Mouse (Mus musculus) c-Kit-positive CD71-positive TER-119-positive erythroid progenitor cells, embryonic 14.5 days (primary cell): ENCODE measurements at regions not wholly inside any gene's neighbourhood (a gene's known extent, or its start where the extent isn't known, plus 50 kb on each side); places are given as distances from the start of the nearest gene placed in this dataset.
A peak's percentile ranks its signal among the peaks of the same experiment; 100 is the strongest.

Source experiments
- DNase-seq: peaks from one replicate; pipeline ENCODE4 v3.0.0-alpha.2; 2013; ENCODE audit warnings: low spot score

GRCm38 (mm10) chr1:14513662-14514061, 1579.5 kb downstream of the 4930444P10Rik start:
- no peak for DNase-seq

- no peak for DNase-seq
Measured at GRCm38 (mm10) chr1:14512481-14513285, 1580.4 kb downstream of the 4930444P10Rik start.

- no peak for DNase-seq
Measured at GRCm38 (mm10) chr1:14506831-14507690, 1586.1 kb downstream of the 4930444P10Rik start.

GRCm38 (mm10) chr1:14506201-14506830, 1586.8 kb downstream of the 4930444P10Rik start:
- DNase-seq: no peak

GRCm38 (mm10) chr1:14505741-14506140, 1587.4 kb downstream of the 4930444P10Rik start:
- DNase-seq: no peak

GRCm38 (mm10) chr1:14504767-14505343, 1588.3 kb downstream of the 4930444P10Rik start:
- no peak for DNase-seq

- DNase-seq: no peak
Measured at GRCm38 (mm10) chr1:14503881-14504742, 1589.0 kb downstream of the 4930444P10Rik start.

GRCm38 (mm10) chr1:14503193-14503800, 1589.8 kb downstream of the 4930444P10Rik start:
- no peak for DNase-seq

- DNase-seq: no peak
Measured at GRCm38 (mm10) chr1:14499105-14499504, 1594.0 kb downstream of the 4930444P10Rik start.

GRCm38 (mm10) chr1:14490026-14490425, 1603.1 kb downstream of the 4930444P10Rik start:
- no peak for DNase-seq

GRCm38 (mm10) chr1:14487708-14488127, 1605.4 kb downstream of the 4930444P10Rik start:
- no peak for DNase-seq

GRCm38 (mm10) chr1:14485746-14486145, 1607.4 kb downstream of the 4930444P10Rik start:
- no peak for DNase-seq

GRCm38 (mm10) chr1:14484121-14484916, 1608.8 kb downstream of the 4930444P10Rik start:
- DNase-seq: peak; percentile 69

- DNase-seq: no peak
Measured at GRCm38 (mm10) chr1:14472294-14472693, 1620.8 kb downstream of the 4930444P10Rik start.

GRCm38 (mm10) chr1:14471551-14471950, 1621.6 kb downstream of the 4930444P10Rik start:
- DNase-seq: no peak

GRCm38 (mm10) chr1:14464788-14465482, 1628.2 kb downstream of the 4930444P10Rik start:
- no peak for DNase-seq

- no peak for DNase-seq
Measured at GRCm38 (mm10) chr1:14462496-14462895, 1630.6 kb downstream of the 4930444P10Rik start.

- no peak for DNase-seq
Measured at GRCm38 (mm10) chr1:14460811-14461210, 1632.3 kb downstream of the 4930444P10Rik start.

GRCm38 (mm10) chr1:14429326-14429725, 1663.8 kb downstream of the 4930444P10Rik start:
- no peak for DNase-seq
